Mouse (Mus musculus): ENCODE measurements around the gene D6Wsu163e. TPM values are rescaled to one million over a fixed set of nuclear protein-coding genes. Genes with fewer than 3 reads are reported as not detected.

The D6Wsu163e gene
- total and polyA plus RNA-seq, 3 experiments: 18.7 to 42.0 (median 31.1) TPM

DNA sequence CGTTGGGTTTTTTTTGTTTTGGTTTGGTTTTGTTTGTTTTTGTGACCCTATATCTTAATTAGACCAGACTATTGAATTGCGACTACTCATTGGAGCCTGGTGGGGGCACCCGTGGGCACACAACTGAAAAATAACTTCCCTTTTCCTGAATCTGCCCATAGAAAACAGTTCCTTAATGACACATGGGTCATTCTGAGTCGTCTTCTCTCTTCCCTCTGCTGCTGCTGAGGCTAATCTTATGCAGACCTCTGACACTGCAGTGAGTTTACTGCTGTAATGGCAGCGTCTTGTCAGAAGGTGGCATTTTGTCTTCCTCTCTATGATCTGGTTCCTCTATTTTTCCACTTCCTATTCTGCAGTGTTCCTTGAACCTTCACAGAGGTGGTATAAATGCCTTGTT lies 689 bp downstream of the D6Wsu163e start:
- peak overlapping the region; percentile 76 for H3K9ac ChIP-seq (ENCODE audit: insufficient read depth, low read depth)
- peak overlapping the region; percentile 63 to 95 (median 90) for H3K4me3 ChIP-seq (replicated peaks in 1 of 3; ENCODE audit: low read depth in 2 of 3, low read length in 2 of 3, poor library complexity in 1 of 3)
- no peaks in the 10 kb centered on the region for H3K27me3 ChIP-seq (replicated peaks)
- H3K4me2 ChIP-seq (ENCODE audit: insufficient read depth, low read depth, poor library complexity, severe bottlenecking): peak overlapping the region; percentile 93
- no peaks in the 10 kb centered on the region for H3K9me3 ChIP-seq (replicated peaks; ENCODE audit: low read length)
- dilution Hi-C loops (cut with MboI; ENCODE audit: extremely low pct_ligation_motif_present, extremely low pct_unique_long_range_greater_than_20kb, low sequenced_read_pairs) (no loop called here), in situ Hi-C loops (cut with MboI; ENCODE audit: low pct_ligation_motif_present, low pct_unique_long_range_greater_than_20kb, low sequenced_read_pairs) (loop anchor here (10.0 kb wide), 1 partner anchor 434 kb away; no protein-coding TSS in a partner anchor)
- H3K27ac ChIP-seq (ENCODE audit: insufficient read depth, low read depth): peak overlapping the region; percentile 46
- H3K4me1 ChIP-seq (ENCODE audit: control insufficient read depth in 1 of 2, insufficient read depth in 2 of 2): peaks cover 8 to 31% of the 10 kb centered on the region in 2 experiments; a peak in 3 of 4 replicates
- TF ChIP-seq TBP (conservative IDR thresholded peaks at IDR 0.05; ENCODE audit: low read depth, low read length) (peak; percentile 50; the same call in 1 of the 2 replicates), MYC (IDR thresholded peaks at IDR 0.05; ENCODE audit: low read depth, low read length) (peak; percentile 61; the same call in 1 of the 2 replicates), MAX (IDR thresholded peaks at IDR 0.05; ENCODE audit: low read length) (no peak; the same call in 1 of the 2 replicates), NELFE (IDR thresholded peaks at IDR 0.05; ENCODE audit: low read depth, low read length) (0 out of 2 replicates have a peak, but pooled peaks have one; percentile 7), RAD21 (IDR thresholded peaks at IDR 0.05; ENCODE audit: low read depth, low read length) (no peak; the same call in none of the 2 replicates), TCF12 (IDR thresholded peaks at IDR 0.05; ENCODE audit: low read depth, low read length) (0 out of 2 replicates have a peak, but pooled peaks have one; percentile 17), ELF1 (IDR thresholded peaks at IDR 0.05; ENCODE audit: low read depth, low read length) (peak; percentile 53), CTCF (conservative IDR thresholded peaks at IDR 0.05 in 1 of 2, IDR thresholded peaks at IDR 0.05 in 1 of 2; ENCODE audit: low read depth in 2 of 2, low read length in 2 of 2) (peak; percentile 51 to 73; a peak in 3 of 4 replicates)
- H3K36me3 ChIP-seq (replicated peaks in 1 of 2; ENCODE audit: control insufficient read depth in 1 of 2, insufficient read depth in 1 of 2, low read length in 1 of 2): peaks cover 26 to 42% of the 10 kb centered on the region in 2 experiments
- peaks cover 24% of the 10 kb centered on the region for H3K79me2 ChIP-seq (replicated peaks; ENCODE audit: control insufficient read depth, extremely low read depth, insufficient read depth, poor library complexity, severe bottlenecking)
- peak; percentile 79 for DNase-seq (ENCODE audit: extremely low read depth)

DNA sequence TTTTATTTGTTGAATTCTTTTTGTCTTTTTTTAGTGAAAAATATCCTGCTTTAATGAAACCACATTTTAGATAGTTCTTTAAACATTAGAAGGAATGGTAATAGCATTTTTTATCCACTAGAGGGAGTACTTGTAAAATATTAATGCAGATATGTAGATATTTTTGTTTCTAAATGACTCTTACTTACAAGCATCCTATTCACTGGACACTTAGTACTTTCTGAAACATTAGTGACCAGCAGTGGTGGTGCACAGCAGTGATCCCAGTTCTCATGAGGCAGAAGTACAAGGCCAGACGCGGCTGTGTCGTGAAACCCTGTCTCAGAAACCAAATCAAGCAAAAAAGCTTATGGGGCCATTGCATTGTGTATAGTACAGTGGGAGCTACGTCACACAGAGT lies 8.6 kb downstream of the D6Wsu163e start:
- no peaks in the 10 kb centered on the region for H3K27me3 ChIP-seq (replicated peaks)
- H3K9ac ChIP-seq (ENCODE audit: insufficient read depth, low read depth): no peak overlapping the region
- peaks cover 62 to 89% of the 10 kb centered on the region in 2 experiments for H3K36me3 ChIP-seq (replicated peaks in 1 of 2; ENCODE audit: control insufficient read depth in 1 of 2, insufficient read depth in 1 of 2, low read length in 1 of 2)
- H3K4me3 ChIP-seq (replicated peaks in 1 of 3; ENCODE audit: low read depth in 2 of 3, low read length in 2 of 3, poor library complexity in 1 of 3): no peak overlapping the region
- H3K4me2 ChIP-seq (ENCODE audit: insufficient read depth, low read depth, poor library complexity, severe bottlenecking): no peak overlapping the region
- in situ Hi-C loops (cut with MboI; ENCODE audit: low pct_ligation_motif_present, low pct_unique_long_range_greater_than_20kb, low sequenced_read_pairs): loop anchor here (10.0 kb wide), 1 partner anchor 426 kb away; no protein-coding TSS in a partner anchor
- H3K9me3 ChIP-seq (replicated peaks; ENCODE audit: low read length): no peaks in the 10 kb centered on the region
- H3K4me1 ChIP-seq (ENCODE audit: control insufficient read depth in 1 of 2, insufficient read depth in 2 of 2): no peaks in the 10 kb centered on the region
- dilution Hi-C loops (cut with MboI; ENCODE audit: extremely low pct_ligation_motif_present, extremely low pct_unique_long_range_greater_than_20kb, low sequenced_read_pairs): no loop called here
- peak; percentile 21 for DNase-seq (ENCODE audit: extremely low read depth)
- H3K27ac ChIP-seq (ENCODE audit: insufficient read depth, low read depth): no peak overlapping the region
- no peaks in the 10 kb centered on the region for H3K79me2 ChIP-seq (replicated peaks; ENCODE audit: control insufficient read depth, extremely low read depth, insufficient read depth, poor library complexity, severe bottlenecking)
- TF ChIP-seq MAFK (IDR thresholded peaks at IDR 0.05; ENCODE audit: insufficient replicate concordance, low read length) (no peak), GABPA (IDR thresholded peaks at IDR 0.05; ENCODE audit: insufficient replicate concordance, low read depth, low read length) (no peak), POLR2AphosphoS2 (IDR thresholded peaks at IDR 0.05; ENCODE audit: low read depth, low read length) (no peak), SIN3A (IDR thresholded peaks at IDR 0.05; ENCODE audit: low read length) (no peak), KAT2A (IDR thresholded peaks at IDR 0.05; ENCODE audit: insufficient replicate concordance, low read length) (no peak), MYC (IDR thresholded peaks at IDR 0.05; ENCODE audit: low read depth, low read length) (no peak), TCF12 (IDR thresholded peaks at IDR 0.05; ENCODE audit: low read depth, low read length) (no peak), POLR2A (IDR thresholded peaks at IDR 0.05; ENCODE audit: low read depth, low read length) (no peak), ZMIZ1 (IDR thresholded peaks at IDR 0.05; ENCODE audit: low read depth, low read length) (no peak), HCFC1 (IDR thresholded peaks at IDR 0.05; ENCODE audit: low read depth, low read length) (no peak), CTCF (conservative IDR thresholded peaks at IDR 0.05 in 1 of 2, IDR thresholded peaks at IDR 0.05 in 1 of 2; ENCODE audit: low read depth in 2 of 2, low read length in 2 of 2) (peak; percentile 14 to 56; a peak in 3 of 4 replicates), E2F4 (IDR thresholded peaks at IDR 0.05; ENCODE audit: insufficient replicate concordance, low read depth, low read length) (no peak), MXI1 (IDR thresholded peaks at IDR 0.05; ENCODE audit: low read depth, low read length) (no peak), ELF1 (IDR thresholded peaks at IDR 0.05; ENCODE audit: low read depth, low read length) (no peak), ZKSCAN1 (IDR thresholded peaks at IDR 0.05; ENCODE audit: borderline replicate concordance, low read depth, low read length) (no peak), CHD1 (IDR thresholded peaks at IDR 0.05; ENCODE audit: low read depth, low read length) (no peak), RCOR1 (conservative IDR thresholded peaks at IDR 0.05; ENCODE audit: low read depth, low read length) (no peak), PAX5 (IDR thresholded peaks at IDR 0.05; ENCODE audit: low read length) (no peak), JUN (IDR thresholded peaks at IDR 0.05; ENCODE audit: insufficient read depth, low read depth, low read length) (peak; percentile 38; the same call in 1 of the 2 replicates), CHD2 (IDR thresholded peaks at IDR 0.05; ENCODE audit: low read length) (no peak), EP300 (IDR thresholded peaks at IDR 0.05; ENCODE audit: low read length) (no peak), UBTF (IDR thresholded peaks at IDR 0.05; ENCODE audit: low read depth, low read length) (no peak), RAD21 (IDR thresholded peaks at IDR 0.05; ENCODE audit: low read depth, low read length) (peak; percentile 38), IRF4 (IDR thresholded peaks at IDR 0.05; ENCODE audit: low read depth, low read length) (peak; percentile 67; the same call in 1 of the 2 replicates), NELFE (IDR thresholded peaks at IDR 0.05; ENCODE audit: low read depth, low read length) (no peak), MEF2A (IDR thresholded peaks at IDR 0.05; ENCODE audit: borderline replicate concordance, low read depth, low read length) (no peak), ETS1 (conservative IDR thresholded peaks at IDR 0.05; ENCODE audit: low read depth, low read length) (no peak), USF1 (IDR thresholded peaks at IDR 0.05; ENCODE audit: low read depth, low read length) (no peak), SMC3 (IDR thresholded peaks at IDR 0.05; ENCODE audit: low read depth, low read length) (peak; percentile 11; the same call in 1 of the 2 replicates)
